Mouse (Mus musculus): ENCODE results near the gene Eya2. TPM values are rescaled to one million over a fixed set of nuclear protein-coding genes. Genes with fewer than 3 reads are reported as not detected.

The Eya2 gene
- polyA plus RNA-seq, 1 experiment from 2014 or later: 0.07 TPM

DNA sequence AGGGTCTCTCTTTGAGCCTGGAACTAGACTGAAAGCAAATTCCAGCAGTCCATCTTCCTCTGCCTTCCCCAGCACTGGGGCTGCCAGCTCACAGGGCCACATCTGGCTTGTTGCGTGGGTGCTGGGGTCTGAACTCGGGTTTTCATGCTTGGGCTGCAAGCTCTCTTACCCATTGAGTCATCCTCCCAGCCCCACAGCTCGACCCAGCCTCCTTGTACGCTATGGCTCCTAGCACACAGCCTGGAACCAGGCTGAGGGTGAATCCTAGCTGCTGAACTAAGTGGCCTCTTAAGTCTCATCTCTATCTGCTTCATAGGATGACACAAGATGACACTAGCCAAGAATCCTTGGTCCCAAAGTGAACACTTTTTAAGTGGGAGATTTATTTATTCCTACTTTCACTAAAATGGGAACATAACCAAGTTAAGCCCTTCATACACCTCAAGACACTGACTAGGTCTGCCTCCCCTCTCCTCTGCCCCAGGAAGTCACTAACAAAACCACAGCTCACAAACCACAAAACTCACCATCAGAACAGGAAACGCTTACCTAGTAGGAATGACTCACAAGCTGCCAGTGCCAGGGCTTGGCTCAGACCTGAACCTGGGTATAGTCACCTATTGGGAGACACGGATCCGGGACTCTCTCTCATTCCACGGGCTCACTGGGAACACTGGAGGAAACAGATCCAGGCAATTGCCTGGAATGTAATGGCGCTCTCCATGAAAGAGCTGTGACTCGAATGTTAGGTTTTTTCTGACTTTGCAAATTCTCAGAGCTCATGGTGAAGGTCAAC, 60.1 kb downstream of the Eya2 start:
- Histone ChIP-seq H3K9ac (no peak overlapping the region), H3K4me1 (peaks cover 21% of the 10 kb centered on the region), H3K4me3 (no peak overlapping the region), H3K36me3 (no peaks in the 10 kb centered on the region), H3K9me3 (replicated peaks) (no peaks in the 10 kb centered on the region), H3K27me3 (replicated peaks) (no peaks in the 10 kb centered on the region), H3K4me2 (no peak overlapping the region), H3K27ac (no peak overlapping the region)
- whole genome bisulfite sequencing (ENCODE audit: insufficient replicate concordance): 23% methylated on average over 10 of the region's 10 CpGs
- no peak for ATAC-seq

DNA sequence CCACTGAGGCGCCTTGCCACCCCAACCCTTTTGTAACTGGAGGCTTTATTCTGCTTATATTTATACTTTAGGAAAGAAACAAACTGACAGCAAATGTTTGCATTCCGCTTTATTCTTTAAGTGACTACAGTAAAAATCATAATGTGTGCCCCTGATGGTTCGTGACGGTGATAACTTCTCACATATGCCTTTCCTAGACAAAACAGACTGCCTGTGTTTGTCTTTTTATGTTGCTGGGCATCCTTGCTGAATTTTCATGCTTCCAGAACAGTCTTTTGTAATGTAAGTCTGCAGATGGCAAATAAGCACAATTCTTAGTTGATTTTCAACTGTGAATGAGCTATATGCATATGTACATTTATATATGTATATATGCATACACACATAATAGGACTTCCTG, 61.7 kb downstream of the Eya2 start:
- Histone ChIP-seq H3K27me3 (replicated peaks) (no peaks in the 10 kb centered on the region), H3K4me3 (no peak overlapping the region), H3K27ac (no peak overlapping the region), H3K36me3 (no peaks in the 10 kb centered on the region), H3K4me1 (peaks cover 21% of the 10 kb centered on the region), H3K4me2 (no peak overlapping the region), H3K9ac (no peak overlapping the region), H3K9me3 (replicated peaks) (no peaks in the 10 kb centered on the region)
- 82% methylated on average over 4 of the region's 4 CpGs for WGBS (ENCODE audit: insufficient replicate concordance)
- no peak for ATAC-seq

DNA sequence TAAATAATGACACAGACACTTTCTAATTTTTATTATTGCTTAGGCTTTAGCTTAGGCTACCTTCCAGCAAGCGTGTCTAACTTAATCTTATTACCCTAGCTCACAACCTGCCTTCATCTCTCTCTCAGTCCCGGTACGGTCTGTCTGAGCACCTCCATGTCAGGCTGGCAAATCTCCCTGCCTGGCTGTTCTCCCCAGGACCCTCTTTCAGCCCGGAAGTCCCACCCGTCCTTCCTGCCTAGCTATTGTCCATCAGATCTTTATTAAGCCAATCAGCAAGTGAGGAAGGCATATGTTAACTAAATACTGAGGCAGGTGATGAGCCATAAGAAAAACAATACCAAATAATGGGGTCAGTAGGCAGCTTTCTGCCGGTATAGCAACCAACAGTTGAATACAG, 62.1 kb downstream of the Eya2 start:
- Histone ChIP-seq H3K4me1 (peaks cover 21% of the 10 kb centered on the region), H3K4me3 (no peak overlapping the region), H3K4me2 (no peak overlapping the region), H3K27me3 (replicated peaks) (no peaks in the 10 kb centered on the region), H3K27ac (no peak overlapping the region), H3K9me3 (replicated peaks) (no peaks in the 10 kb centered on the region), H3K36me3 (no peaks in the 10 kb centered on the region), H3K9ac (no peak overlapping the region)
- no peak for ATAC-seq
- WGBS (ENCODE audit: insufficient replicate concordance): 59% methylated on average over 6 of the region's 6 CpGs

DNA sequence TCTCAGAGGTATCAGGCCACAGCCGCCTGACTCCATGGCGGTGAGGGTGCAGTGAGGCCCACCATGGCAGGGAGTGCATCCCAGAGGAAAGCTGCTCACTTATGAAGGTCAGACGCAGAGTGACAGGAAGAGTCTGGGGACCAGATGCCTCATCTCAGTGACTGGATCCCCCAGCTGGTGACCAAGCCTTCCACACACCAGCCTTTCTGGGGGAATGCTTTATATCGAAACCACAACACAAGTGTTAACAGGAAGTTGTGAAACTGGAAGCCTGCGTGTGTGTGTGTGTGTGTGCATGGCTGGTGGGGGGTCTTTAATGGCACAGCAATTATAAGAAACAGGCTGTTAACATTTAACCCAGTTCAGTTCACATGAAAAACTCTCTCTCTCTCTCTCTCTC, 64.7 kb downstream of the Eya2 start:
- Histone ChIP-seq H3K9me3 (replicated peaks) (no peaks in the 10 kb centered on the region), H3K27me3 (replicated peaks) (no peaks in the 10 kb centered on the region), H3K9ac (no peak overlapping the region), H3K27ac (no peak overlapping the region), H3K4me2 (no peak overlapping the region), H3K4me3 (no peak overlapping the region), H3K4me1 (peaks cover 2% of the 10 kb centered on the region; the same call in 1 of the 2 replicates), H3K36me3 (no peaks in the 10 kb centered on the region)
- ATAC-seq: no peak
- 55% methylated on average over 5 of the region's 5 CpGs for WGBS (ENCODE audit: insufficient replicate concordance)

DNA sequence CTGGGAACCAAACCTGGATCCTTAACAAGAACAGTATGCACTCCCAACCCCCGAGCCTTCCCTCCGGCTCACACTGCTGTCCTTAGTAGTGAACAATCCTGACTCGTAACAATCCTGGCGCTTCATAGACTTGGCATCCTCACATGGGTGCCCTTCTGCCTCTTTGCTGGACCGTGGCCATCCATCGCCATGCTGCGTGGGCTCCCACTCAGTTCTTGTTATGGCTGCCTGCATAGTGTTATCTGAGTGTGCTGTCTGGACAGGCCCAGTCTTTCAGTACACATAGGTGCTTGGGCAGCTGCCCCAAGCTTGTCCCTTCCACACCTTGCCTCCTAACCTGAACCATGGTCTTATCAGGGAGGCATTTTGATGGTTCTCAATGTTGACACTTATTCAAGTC, 68.4 kb downstream of the Eya2 start:
- Histone ChIP-seq H3K27me3 (replicated peaks) (no peaks in the 10 kb centered on the region), H3K9ac (no peak overlapping the region), H3K4me3 (no peak overlapping the region), H3K36me3 (no peaks in the 10 kb centered on the region), H3K9me3 (replicated peaks) (no peaks in the 10 kb centered on the region), H3K27ac (no peak overlapping the region), H3K4me1 (no peaks in the 10 kb centered on the region; the same call in 1 of the 2 replicates), H3K4me2 (no peak overlapping the region)
- WGBS (ENCODE audit: insufficient replicate concordance): 82% methylated on average over 7 of the region's 7 CpGs
- no peak for ATAC-seq

DNA sequence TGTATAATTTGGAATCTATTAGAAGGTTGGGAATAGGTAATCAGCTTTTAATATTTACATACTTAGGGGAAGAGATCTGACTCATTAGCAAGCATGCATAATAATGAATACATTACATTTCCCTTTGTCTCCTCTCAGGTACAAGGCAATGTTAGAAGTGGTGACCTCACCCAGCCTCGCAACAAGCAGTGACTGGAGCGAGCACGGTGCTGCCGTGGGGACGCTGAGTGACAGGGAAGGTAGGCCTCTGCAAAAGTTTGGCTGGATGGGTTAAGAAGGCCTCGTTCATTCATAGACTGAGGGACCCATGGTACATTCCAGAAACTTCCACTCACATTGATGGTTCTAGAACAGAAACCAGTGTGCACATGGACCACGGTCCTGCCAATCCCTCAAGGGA, 69.8 kb downstream of the Eya2 start:
- H3K27me3 ChIP-seq (replicated peaks): no peaks in the 10 kb centered on the region
- H3K9ac ChIP-seq: no peak overlapping the region
- no peaks in the 10 kb centered on the region for H3K36me3 ChIP-seq
- whole genome bisulfite sequencing (ENCODE audit: insufficient replicate concordance): 64% methylated on average over 7 of the region's 7 CpGs
- H3K27ac ChIP-seq: no peak overlapping the region
- H3K9me3 ChIP-seq (replicated peaks): no peaks in the 10 kb centered on the region
- no peak for ATAC-seq
- no peak overlapping the region for H3K4me2 ChIP-seq
- no peaks in the 10 kb centered on the region; the same call in 1 of the 2 replicates for H3K4me1 ChIP-seq
- no peak overlapping the region for H3K4me3 ChIP-seq

DNA sequence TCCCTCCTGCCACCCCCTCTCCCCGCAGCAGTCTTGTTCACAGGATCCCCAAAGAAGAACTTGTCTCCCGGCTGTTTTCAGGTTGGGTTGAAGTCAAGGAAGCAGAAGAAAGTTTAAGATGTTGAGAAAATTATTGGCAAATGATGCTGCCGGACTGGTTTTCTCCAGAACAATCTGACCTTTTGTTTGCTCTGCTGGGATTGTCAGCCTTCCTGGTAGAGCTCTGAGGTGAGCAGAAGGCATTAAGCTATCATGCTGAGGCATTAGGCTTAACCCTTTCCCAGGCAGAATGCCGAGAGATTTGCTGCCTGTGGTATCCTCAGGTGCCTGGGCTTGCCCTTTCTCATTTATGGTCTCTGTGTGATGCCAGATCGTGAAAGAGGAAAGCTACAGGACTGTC, 70.3 kb downstream of the Eya2 start:
- H3K4me3 ChIP-seq: no peak overlapping the region
- H3K9ac ChIP-seq: no peak overlapping the region
- no peaks in the 10 kb centered on the region for H3K27me3 ChIP-seq (replicated peaks)
- H3K36me3 ChIP-seq: no peaks in the 10 kb centered on the region
- no peak for ATAC-seq
- H3K4me2 ChIP-seq: no peak overlapping the region
- H3K4me1 ChIP-seq: no peaks in the 10 kb centered on the region; the same call in 1 of the 2 replicates
- H3K27ac ChIP-seq: no peak overlapping the region
- H3K9me3 ChIP-seq (replicated peaks): no peaks in the 10 kb centered on the region
- 50% methylated on average over 5 of the region's 5 CpGs for WGBS (ENCODE audit: insufficient replicate concordance)

DNA sequence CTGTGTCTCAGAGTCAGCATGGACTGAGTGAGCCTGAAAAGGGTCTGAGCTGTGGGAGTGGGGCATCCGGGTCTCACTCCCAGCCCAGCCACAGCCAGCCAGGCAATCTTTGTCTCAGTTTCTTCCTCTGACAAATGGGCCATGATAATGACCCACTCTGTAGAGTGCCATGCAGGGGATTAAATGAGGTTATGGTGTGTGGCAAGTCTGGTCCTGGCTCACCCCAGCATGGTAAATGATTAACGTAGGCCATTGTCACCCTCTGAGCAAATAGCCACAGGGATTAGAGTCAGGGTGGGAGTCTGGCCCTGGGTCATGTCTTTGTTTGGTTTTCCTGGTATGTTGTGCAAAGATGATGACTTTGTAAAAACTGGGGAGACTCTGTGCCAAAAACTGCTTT, 72.3 kb downstream of the Eya2 start:
- Histone ChIP-seq H3K9ac (no peak overlapping the region), H3K27ac (no peak overlapping the region), H3K27me3 (replicated peaks) (no peaks in the 10 kb centered on the region), H3K4me3 (no peak overlapping the region), H3K36me3 (no peaks in the 10 kb centered on the region), H3K4me1 (no peaks in the 10 kb centered on the region; the same call in 1 of the 2 replicates), H3K4me2 (no peak overlapping the region), H3K9me3 (replicated peaks) (no peaks in the 10 kb centered on the region)
- WGBS (ENCODE audit: insufficient replicate concordance): 54% methylated on average over 2 of the region's 2 CpGs
- peak; percentile 49; the same call in 1 of the 2 replicates for ATAC-seq

DNA sequence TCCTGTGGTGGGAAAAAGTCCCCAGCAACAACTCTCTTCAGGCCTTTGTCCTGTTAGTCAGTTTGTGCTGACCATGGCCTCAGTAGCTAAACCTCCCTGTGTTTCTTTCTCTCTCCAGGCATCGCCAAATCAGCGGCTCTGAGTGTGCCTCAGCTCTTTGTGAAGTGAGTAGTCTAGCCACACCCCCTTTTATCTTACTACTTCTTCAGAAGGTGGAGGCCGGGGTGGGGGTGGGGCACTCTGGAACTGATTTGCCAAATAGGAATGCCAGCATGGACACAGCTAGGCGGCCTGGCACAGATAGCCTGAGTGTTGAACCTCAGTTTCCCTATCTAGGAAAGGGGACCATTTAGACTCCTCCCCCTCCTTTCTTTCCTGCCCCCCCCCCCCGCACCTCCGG, 87.9 kb downstream of the Eya2 start:
- Histone ChIP-seq H3K4me2 (no peak overlapping the region), H3K9ac (no peak overlapping the region), H3K36me3 (no peaks in the 10 kb centered on the region), H3K27ac (no peak overlapping the region), H3K4me3 (no peak overlapping the region), H3K27me3 (replicated peaks) (0 out of 2 replicates have a peak, but pooled peaks cover 4% of the 10 kb centered on the region), H3K9me3 (replicated peaks) (no peaks in the 10 kb centered on the region), H3K4me1 (no peaks in the 10 kb centered on the region)
- ATAC-seq: no peak
- WGBS (ENCODE audit: insufficient replicate concordance): 44% methylated on average over 6 of the region's 6 CpGs

DNA sequence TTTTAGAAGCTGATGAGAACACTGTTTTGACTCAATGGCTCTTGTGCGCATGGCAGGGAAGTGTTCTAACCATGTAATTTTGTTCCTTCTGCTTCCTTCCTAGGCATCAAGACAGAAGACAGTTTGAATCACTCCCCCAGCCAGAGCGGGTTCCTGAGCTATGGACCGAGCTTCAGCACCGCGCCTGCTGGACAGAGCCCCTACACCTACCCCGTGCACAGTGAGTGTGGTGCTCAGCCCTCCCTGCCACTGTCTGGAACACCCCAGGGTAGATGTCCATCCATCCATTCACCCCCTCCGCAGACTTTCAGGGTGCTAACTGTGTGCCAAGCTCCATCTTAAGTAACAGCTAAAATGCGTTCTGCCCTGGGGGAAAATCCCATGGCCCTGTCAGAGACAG, 92.7 kb downstream of the Eya2 start:
- Histone ChIP-seq H3K4me1 (no peaks in the 10 kb centered on the region), H3K27me3 (replicated peaks) (0 out of 2 replicates have a peak, but pooled peaks cover 4% of the 10 kb centered on the region), H3K9me3 (replicated peaks) (no peaks in the 10 kb centered on the region), H3K27ac (no peak overlapping the region), H3K36me3 (no peaks in the 10 kb centered on the region), H3K4me2 (no peak overlapping the region), H3K4me3 (no peak overlapping the region), H3K9ac (no peak overlapping the region)
- no peak for ATAC-seq
- 19% methylated on average over 8 of the region's 8 CpGs for WGBS (ENCODE audit: insufficient replicate concordance)

DNA sequence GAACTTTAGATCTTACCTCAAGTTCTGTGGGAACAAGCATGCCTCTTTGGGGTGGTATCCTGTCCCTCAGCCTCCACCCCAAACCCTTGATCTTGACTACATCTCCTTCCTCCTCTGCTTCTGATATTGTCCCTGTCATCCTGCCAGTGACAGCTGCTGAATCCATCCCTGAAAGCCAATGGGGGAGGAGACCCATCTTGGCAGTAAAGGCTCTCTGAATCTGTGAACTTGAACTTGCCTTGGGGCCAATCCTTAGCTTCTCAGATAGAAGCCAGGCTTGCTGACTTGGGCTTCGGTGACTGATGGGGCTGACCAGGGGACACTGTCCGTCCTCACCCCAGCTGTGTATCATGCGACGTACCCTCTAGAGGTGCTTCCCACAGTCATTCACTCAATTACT, 94.1 kb downstream of the Eya2 start:
- no peaks in the 10 kb centered on the region for H3K4me1 ChIP-seq
- H3K27me3 ChIP-seq (replicated peaks): 0 out of 2 replicates have a peak, but pooled peaks cover 4% of the 10 kb centered on the region
- H3K9ac ChIP-seq: no peak overlapping the region
- H3K4me3 ChIP-seq: no peak overlapping the region
- no peak overlapping the region for H3K27ac ChIP-seq
- no peak for ATAC-seq
- no peaks in the 10 kb centered on the region for H3K9me3 ChIP-seq (replicated peaks)
- no peaks in the 10 kb centered on the region for H3K36me3 ChIP-seq
- H3K4me2 ChIP-seq: no peak overlapping the region
- 74% methylated on average over 4 of the region's 4 CpGs for WGBS (ENCODE audit: insufficient replicate concordance)

DNA sequence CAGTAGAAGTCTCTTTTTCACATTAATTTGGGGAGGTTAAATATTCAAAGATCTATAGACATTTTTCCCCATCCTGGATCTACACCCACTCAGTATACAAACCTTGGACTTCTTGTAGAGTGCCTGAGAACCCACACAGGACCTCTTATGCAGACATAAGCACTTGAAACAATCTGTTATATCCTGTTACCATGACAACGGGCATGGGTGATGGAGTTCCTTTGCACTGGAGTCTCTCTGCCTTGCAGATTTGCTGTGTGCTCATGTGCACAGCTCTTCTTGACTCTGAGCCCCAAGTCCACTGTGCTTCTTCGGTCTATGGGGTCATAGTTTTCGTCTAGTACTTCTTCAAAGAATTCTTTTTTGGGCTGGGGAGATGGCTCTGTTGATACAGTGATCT, 96.2 kb downstream of the Eya2 start:
- no peak overlapping the region for H3K4me2 ChIP-seq
- no peak overlapping the region for H3K9ac ChIP-seq
- ATAC-seq: no peak
- 0 out of 2 replicates have a peak, but pooled peaks cover 4% of the 10 kb centered on the region for H3K27me3 ChIP-seq (replicated peaks)
- no peaks in the 10 kb centered on the region for H3K36me3 ChIP-seq
- 60% methylated on average over 3 of the region's 3 CpGs for WGBS (ENCODE audit: insufficient replicate concordance)
- H3K4me1 ChIP-seq: no peaks in the 10 kb centered on the region
- no peaks in the 10 kb centered on the region for H3K9me3 ChIP-seq (replicated peaks)
- H3K27ac ChIP-seq: no peak overlapping the region
- no peak overlapping the region for H3K4me3 ChIP-seq
